Comparison of ENCODE assay signal across 9 mouse cellular contexts in the genomic region with DNA sequence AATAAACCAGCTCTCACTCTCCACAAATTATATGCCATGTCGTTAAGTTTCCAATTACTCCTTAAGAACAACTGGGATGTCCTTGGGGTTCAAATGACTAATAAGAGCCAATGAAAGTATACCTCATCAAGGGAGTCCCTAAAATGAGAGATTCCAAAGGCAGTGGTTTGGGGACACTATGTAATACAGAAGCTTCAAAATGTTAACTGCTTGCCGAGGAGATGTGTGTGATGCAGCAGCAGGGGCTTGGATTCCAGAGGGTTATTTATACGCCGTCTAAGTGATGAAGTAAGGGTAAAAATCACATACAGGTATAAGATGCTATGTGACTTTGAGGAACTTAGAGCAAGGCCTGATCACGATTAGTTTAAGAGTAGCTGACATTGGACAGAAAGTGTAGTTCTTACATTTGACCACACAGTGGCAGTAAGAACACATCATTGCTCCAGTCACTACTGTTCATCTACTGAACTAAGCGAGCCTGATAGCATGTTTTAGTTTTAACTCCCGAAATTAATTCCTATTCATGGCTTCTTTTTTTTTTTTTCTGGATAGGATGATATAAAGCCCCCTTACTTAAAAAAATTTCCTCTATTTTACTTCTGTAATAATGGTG. TPM values are rescaled to one million over a fixed set of nuclear protein-coding genes. Genes with fewer than 3 reads are reported as not detected.
A peak's percentile ranks its signal among the peaks of the same experiment; 100 is the strongest.
DNase-seq lines count a peak whose midpoint lies in the region; ATAC-seq and TF ChIP-seq lines count a peak whose summit lies in the region.
"Had no signal": no experiment of that assay in that cellular context is flagged by ENCODE, and none has a peak within 500 bp of the region (broad histone marks: within the 10 kb centered on the region; RNA-seq: fewer than 3 reads in every experiment).

No protein-coding gene starts in this region.

- intact Hi-C loops in gastrocnemius, postnatal 14 days (cut with DNase I; ENCODE audit: low total_unique reads): loop anchor here (5.0 to 10.0 kb wide), 2 partner anchors 649 to 1011 kb away; no protein-coding TSS in a partner anchor

- peak; percentile 54 for TF ChIP-seq CTCF in cerebellum, adult 2 months (IDR thresholded peaks at IDR 0.05; ENCODE audit: borderline replicate concordance, insufficient read depth, low read depth, low read length)
- TF ChIP-seq CTCF in spleen, adult 2 months (IDR thresholded peaks at IDR 0.05; ENCODE audit: extremely low read depth, insufficient read depth, insufficient read length, insufficient replicate concordance): peak; percentile 45; the same call in 1 of the 2 replicates
- TF ChIP-seq CTCF in intestine, postnatal 0 days (IDR thresholded peaks at IDR 0.05; ENCODE audit: low read depth): peak; percentile 87

- H3K4me1 ChIP-seq in cerebellum, adult 2 months (ENCODE audit: control insufficient read depth, insufficient read depth, low read length): no peaks in the 10 kb centered on the region
- H3K4me1 ChIP-seq in spleen, adult 2 months (ENCODE audit: control insufficient read depth, insufficient read depth, insufficient read length): no peaks in the 10 kb centered on the region; the same call in 1 of the 2 replicates
- no peaks in the 10 kb centered on the region for H3K4me1 ChIP-seq in intestine, postnatal 0 days (replicated peaks; ENCODE audit: control insufficient read depth, insufficient read depth, low read length)
- no peaks in the 10 kb centered on the region for H3K4me1 ChIP-seq in midbrain, embryonic 14.5 days (ENCODE audit: control insufficient read depth, insufficient read depth, low read length)
- H3K4me1 ChIP-seq: liver, embryonic 13.5 days had no signal

- no peak overlapping the region for H3K4me3 ChIP-seq in cerebellum, adult 2 months (replicated peaks; ENCODE audit: insufficient read depth, low read depth, low read length)
- no peak overlapping the region for H3K4me3 ChIP-seq in spleen, adult 2 months (ENCODE audit: extremely low read depth, insufficient read depth, insufficient read length)
- no peak overlapping the region for H3K4me3 ChIP-seq in intestine, postnatal 0 days (ENCODE audit: low read depth, low read length)
- no peak overlapping the region for H3K4me3 ChIP-seq in midbrain, embryonic 14.5 days (replicated peaks; ENCODE audit: low read depth, low read length)
- H3K4me3 ChIP-seq: liver, embryonic 13.5 days had no signal

- ATAC-seq in intestine, postnatal 0 days: no peak
- peak; percentile 69; the same call in 1 of the 2 replicates for ATAC-seq in midbrain, embryonic 14.5 days (ENCODE audit: low FRiP score, low TSS enrichment)

- peak in 1 of 2 experiments; percentile 28 for DNase-seq in cerebellum, adult 2 months
- DNase-seq in cerebellum, adult 11-12 months: no peak
- peak; percentile 33 to 46 for DNase-seq in spleen, adult 2 months (ENCODE audit: low read depth in 1 of 2, low spot score in 2 of 2)
- no peak for DNase-seq in spleen, postnatal 14 days (ENCODE audit: low spot score in 2 of 2)
- peak; percentile 45 for DNase-seq in embryo, embryonic 9.5 days (ENCODE audit: extremely low spot score)
- DNase-seq in midbrain, embryonic 14.5 days: peak; percentile 83
- no peak for DNase-seq in gastrocnemius, postnatal 14 days
- DNase-seq: liver, embryonic 13.5 days had no signal

- H3K4me2 ChIP-seq in intestine, postnatal 0 days (replicated peaks; ENCODE audit: low read depth): no peak overlapping the region
- no peak overlapping the region for H3K4me2 ChIP-seq in midbrain, embryonic 14.5 days (ENCODE audit: low read length)
- H3K4me2 ChIP-seq: liver, embryonic 13.5 days had no signal

- H3K27me3 ChIP-seq in cerebellum, adult 2 months (ENCODE audit: control insufficient read depth, insufficient read depth, low read length): no peaks in the 10 kb centered on the region
- no peaks in the 10 kb centered on the region for H3K27me3 ChIP-seq in spleen, adult 2 months (ENCODE audit: control insufficient read depth, insufficient read depth, low read length)
- no peaks in the 10 kb centered on the region for H3K27me3 ChIP-seq in intestine, postnatal 0 days (replicated peaks; ENCODE audit: control insufficient read depth, insufficient read depth, low read length)
- H3K27me3 ChIP-seq in midbrain, embryonic 14.5 days (ENCODE audit: control insufficient read depth, insufficient read depth, low read length): no peaks in the 10 kb centered on the region
- H3K27me3 ChIP-seq: liver, embryonic 13.5 days had no signal

- TF ChIP-seq POLR2A in cerebellum, adult 2 months (IDR thresholded peaks at IDR 0.05; ENCODE audit: borderline replicate concordance, insufficient read depth, low read length): no peak
- no peak for TF ChIP-seq POLR2A in spleen, adult 2 months (IDR thresholded peaks at IDR 0.05; ENCODE audit: low read depth, low read length)

- H3K9me3 ChIP-seq in intestine, postnatal 0 days (ENCODE audit: control insufficient read depth): no peaks in the 10 kb centered on the region
- no peaks in the 10 kb centered on the region for H3K9me3 ChIP-seq in midbrain, embryonic 14.5 days (ENCODE audit: control insufficient read depth, low read length)
- H3K9me3 ChIP-seq: liver, embryonic 13.5 days had no signal

- 49% methylated on average over 7 of the region's 7 CpGs for WGBS in cerebellum, adult 2 months
- WGBS in spleen, adult 2 months: 53% methylated on average over 7 of the region's 7 CpGs
- 43% methylated on average over 7 of the region's 7 CpGs for WGBS in intestine, postnatal 0 days
- WGBS in midbrain, embryonic 14.5 days: 55% methylated on average over 7 of the region's 7 CpGs

- H3K36me3 ChIP-seq in spleen, adult 2 months (ENCODE audit: control insufficient read depth, insufficient read depth, low read length): peaks cover 16% of the 10 kb centered on the region
- H3K36me3 ChIP-seq in intestine, postnatal 0 days (ENCODE audit: control insufficient read depth, insufficient read depth): no peaks in the 10 kb centered on the region
- H3K36me3 ChIP-seq in midbrain, embryonic 14.5 days (ENCODE audit: control insufficient read depth, insufficient read depth, low read length): no peaks in the 10 kb centered on the region
- H3K36me3 ChIP-seq: liver, embryonic 13.5 days had no signal

- no peak overlapping the region for H3K27ac ChIP-seq in cerebellum, adult 2 months (ENCODE audit: insufficient read depth, low read length)
- no peak overlapping the region for H3K27ac ChIP-seq in spleen, adult 2 months (ENCODE audit: insufficient read depth, low read length)
- H3K27ac ChIP-seq in intestine, postnatal 0 days (ENCODE audit: low read depth, low read length): no peak overlapping the region
- H3K27ac ChIP-seq in midbrain, embryonic 14.5 days (replicated peaks; ENCODE audit: low read depth, low read length): no peak overlapping the region
- H3K27ac ChIP-seq: liver, embryonic 13.5 days had no signal

- no peak overlapping the region for H3K9ac ChIP-seq in intestine, postnatal 0 days (ENCODE audit: low read depth, low read length)
- no peak overlapping the region for H3K9ac ChIP-seq in midbrain, embryonic 14.5 days (replicated peaks; ENCODE audit: low read length)
- H3K9ac ChIP-seq: liver, embryonic 13.5 days had no signal

RNA-seq across cellular contexts. Expression of gene Ifi206, which starts 34.6 kb away (rescaled TPM):
- polyA plus RNA-seq in cerebellum, adult 2 months (2012; rRNA removed): 0.25 and 0.36 TPM in 2 replicates
- polyA plus RNA-seq in spleen, adult 2 months (2012; rRNA removed): 15.2 and 26.7 TPM in 2 replicates
- 0.16 and 0.41 TPM in 2 replicates for polyA plus RNA-seq in intestine, postnatal 0 days (2015; fragmentation: Nextera tagmentation; extraction: Ambion mirVana)
- polyA plus RNA-seq in midbrain, embryonic 14.5 days (2014; fragmentation: Nextera tagmentation; extraction: Ambion mirVana): 0.21 TPM in 1 of 2 replicates, not detected in the other
- not detected for total RNA-seq in gastrocnemius, postnatal 14 days (2021)

Comparison
In these comparisons a context has a peak if more than half of its experiments do, and no peak if none do; other contexts are left out.
1. DNase-seq: peak in spleen, adult 2 months (2 of 2), embryo, embryonic 9.5 days (single experiment) and midbrain, embryonic 14.5 days (single experiment); none in cerebellum, adult 11-12 months (single experiment), spleen, postnatal 14 days (0 of 2) and gastrocnemius, postnatal 14 days (single experiment).
2. RNA of gene Ifi206, which starts 34.6 kb away (polyA plus RNA-seq): 15.2 to 26.7 TPM in spleen, adult 2 months; 0.25 to 0.36 TPM in cerebellum, adult 2 months, 0.21 TPM in midbrain, embryonic 14.5 days and 0.16 to 0.41 TPM in intestine, postnatal 0 days; every median in the first group is over 10 times any median in the second.
3. Peak in every context shown above with its lines, with median percentiles within 50 percentile points of each other: CTCF ChIP-seq.